27 mouse cellular contexts compared by ENCODE assay signal in genomic region chr14:31809942-31810341, GRCm38 (mm10). TPM values are rescaled to one million over a fixed set of nuclear protein-coding genes. Genes with fewer than 3 reads are reported as not detected.
DNase-seq lines count a peak whose midpoint lies in the region; ATAC-seq and TF ChIP-seq lines count a peak whose summit lies in the region.
"Had no signal": no experiment of that assay in that cellular context is flagged by ENCODE, and none has a peak within 500 bp of the region (broad histone marks: within the 10 kb centered on the region; RNA-seq: fewer than 3 reads in every experiment).

No protein-coding gene starts in this region.

- no peaks in the 10 kb centered on the region for H3K9me3 ChIP-seq in hindbrain, postnatal 0 days (ENCODE audit: low read length)
- no peaks in the 10 kb centered on the region for H3K9me3 ChIP-seq in hindbrain, embryonic 12.5 days (replicated peaks)
- H3K9me3 ChIP-seq in liver, postnatal 0 days (ENCODE audit: low read length): no peaks in the 10 kb centered on the region
- H3K9me3 ChIP-seq in MEL (replicated peaks; ENCODE audit: insufficient read depth, low read length): no peaks in the 10 kb centered on the region
- peaks cover 2% of the 10 kb centered on the region; the same call in 1 of the 2 replicates for H3K9me3 ChIP-seq in forebrain, embryonic 12.5 days
- H3K9me3 ChIP-seq: embryonic facial prominence, embryonic 15.5 days; liver, embryonic 12.5 days had no signal

- H3K27me3 ChIP-seq in hindbrain, postnatal 0 days (ENCODE audit: insufficient read depth, low read length): no peaks in the 10 kb centered on the region
- no peaks in the 10 kb centered on the region for H3K27me3 ChIP-seq in hindbrain, embryonic 12.5 days
- H3K27me3 ChIP-seq in liver, postnatal 0 days (ENCODE audit: insufficient read depth, low read length): no peaks in the 10 kb centered on the region
- no peaks in the 10 kb centered on the region for H3K27me3 ChIP-seq in MEL (ENCODE audit: control insufficient read depth in 1 of 2, insufficient read depth in 2 of 2, low read length in 2 of 2)
- H3K27me3 ChIP-seq in forebrain, embryonic 12.5 days: no peaks in the 10 kb centered on the region
- H3K27me3 ChIP-seq: embryonic facial prominence, embryonic 15.5 days; limb, embryonic 13.5 days; liver, embryonic 12.5 days; neural tube, embryonic 13.5 days had no signal

- TF ChIP-seq EP300 in liver, postnatal 0 days (IDR thresholded peaks at IDR 0.05; ENCODE audit: low read depth): no peak
- no peak for TF ChIP-seq EP300 in MEL (IDR thresholded peaks at IDR 0.05; ENCODE audit: low read depth in 1 of 2, low read length in 2 of 2)

- ATAC-seq in hindbrain, postnatal 0 days: no peak
- ATAC-seq in hindbrain, embryonic 12.5 days (ENCODE audit: low FRiP score): no peak
- no peak for ATAC-seq in liver, postnatal 0 days
- no peak for ATAC-seq in forebrain, embryonic 12.5 days (ENCODE audit: low FRiP score)
- ATAC-seq: forebrain, embryonic 14.5 days; liver, embryonic 12.5 days had no signal

- DNase-seq in hindbrain, postnatal 0 days (ENCODE audit: low spot score): peak; percentile 35
- DNase-seq in liver, postnatal 0 days: no peak
- no peak for DNase-seq in liver
- DNase-seq in 3T3-L1 (ENCODE audit: low read depth, low spot score): peak; percentile 32
- no peak for DNase-seq in MEL (ENCODE audit: low read depth, low spot score)
- DNase-seq in gastrocnemius, postnatal 36 days: no peak
- DNase-seq: adrenal gland, postnatal 25 days; B cell, adult 2 months; cerebellum, adult 18-20 months; cerebellum, postnatal 14 days; gastrocnemius, adult 2 months; heart, postnatal 14 days; kidney, adult 11 months; kidney, postnatal 14 days; lung, adult 18-20 months; lung, postnatal 36 days; right cerebral cortex, postnatal 14 days; thymus, postnatal 4 days had no signal

- H3K9ac ChIP-seq in hindbrain, postnatal 0 days (replicated peaks; ENCODE audit: low read length): no peak overlapping the region
- H3K9ac ChIP-seq in hindbrain, embryonic 12.5 days: no peak overlapping the region
- no peak overlapping the region for H3K9ac ChIP-seq in liver, postnatal 0 days (replicated peaks)
- H3K9ac ChIP-seq in MEL (ENCODE audit: control insufficient read depth, low read depth, low read length, poor library complexity, severe bottlenecking): no peak overlapping the region
- H3K9ac ChIP-seq in forebrain, embryonic 12.5 days: no peak overlapping the region
- H3K9ac ChIP-seq: embryonic facial prominence, embryonic 15.5 days; limb, embryonic 13.5 days; liver, embryonic 12.5 days; neural tube, embryonic 13.5 days had no signal

- H3K36me3 ChIP-seq in hindbrain, postnatal 0 days (ENCODE audit: insufficient read depth, low read length): no peaks in the 10 kb centered on the region
- no peaks in the 10 kb centered on the region for H3K36me3 ChIP-seq in hindbrain, embryonic 12.5 days
- H3K36me3 ChIP-seq in liver, postnatal 0 days (replicated peaks; ENCODE audit: insufficient read depth, low read length): no peaks in the 10 kb centered on the region
- peaks cover 0 to 2% of the 10 kb centered on the region in 2 experiments; a peak in 1 of 4 replicates for H3K36me3 ChIP-seq in MEL (ENCODE audit: control insufficient read depth in 1 of 2, insufficient read depth in 2 of 2, low read length in 2 of 2)
- no peaks in the 10 kb centered on the region; the same call in 1 of the 2 replicates for H3K36me3 ChIP-seq in forebrain, embryonic 12.5 days (replicated peaks)
- H3K36me3 ChIP-seq: embryonic facial prominence, embryonic 15.5 days had no signal

- no peaks in the 10 kb centered on the region for H3K4me1 ChIP-seq in hindbrain, postnatal 0 days (ENCODE audit: insufficient read depth, low read length)
- H3K4me1 ChIP-seq in hindbrain, embryonic 12.5 days: no peaks in the 10 kb centered on the region
- H3K4me1 ChIP-seq in liver, postnatal 0 days (ENCODE audit: insufficient read depth): no peaks in the 10 kb centered on the region
- no peaks in the 10 kb centered on the region for H3K4me1 ChIP-seq in MEL (ENCODE audit: control insufficient read depth in 1 of 2, insufficient read depth in 2 of 2, low read length in 2 of 2)
- H3K4me1 ChIP-seq in forebrain, embryonic 12.5 days: no peaks in the 10 kb centered on the region
- H3K4me1 ChIP-seq: embryonic facial prominence, embryonic 10.5 days; embryonic facial prominence, embryonic 15.5 days; limb, embryonic 13.5 days; neural tube, embryonic 13.5 days had no signal

- TF ChIP-seq POLR2A in MEL (IDR thresholded peaks at IDR 0.05; ENCODE audit: control insufficient read depth in 1 of 2, insufficient read depth in 1 of 2, low read depth in 1 of 2, low read length in 2 of 2, poor library complexity in 1 of 2): no peak

- TF ChIP-seq CTCF in hindbrain, postnatal 0 days (IDR thresholded peaks at IDR 0.05; ENCODE audit: low read depth): peak; percentile 21; the same call in 1 of the 2 replicates
- TF ChIP-seq CTCF in liver, postnatal 0 days (IDR thresholded peaks at IDR 0.05; ENCODE audit: low read depth): 0 out of 2 replicates have a peak, but pooled peaks have one; percentile 8
- no peak; a peak in 1 of 6 replicates for TF ChIP-seq CTCF in MEL (IDR thresholded peaks at IDR 0.05 in 2 of 3, conservative IDR thresholded peaks at IDR 0.05 in 1 of 3; ENCODE audit: control insufficient read depth in 1 of 3, insufficient read depth in 1 of 3, low read depth in 2 of 3, low read length in 3 of 3, poor library complexity in 1 of 3, severe bottlenecking in 1 of 3)

- no peak overlapping the region for H3K4me2 ChIP-seq in hindbrain, postnatal 0 days (ENCODE audit: low read depth, low read length)
- no peak overlapping the region for H3K4me2 ChIP-seq in hindbrain, embryonic 12.5 days (replicated peaks)
- H3K4me2 ChIP-seq in liver, postnatal 0 days (ENCODE audit: low read depth, low read length): no peak overlapping the region
- no peak overlapping the region for H3K4me2 ChIP-seq in forebrain, embryonic 12.5 days
- H3K4me2 ChIP-seq: embryonic facial prominence, embryonic 15.5 days; limb, embryonic 13.5 days; liver, embryonic 12.5 days; midbrain, embryonic 11.5 days; neural tube, embryonic 13.5 days had no signal

- H3K79me2 ChIP-seq in MEL (ENCODE audit: control insufficient read depth, insufficient read depth, low read length, poor library complexity): peaks cover 4% of the 10 kb centered on the region; the same call in 1 of the 2 replicates

- no peak for TF ChIP-seq RAD21 in MEL (IDR thresholded peaks at IDR 0.05; ENCODE audit: low read depth, low read length)

- WGBS in hindbrain, postnatal 0 days: 92% methylated on average over 5 of the region's 5 CpGs
- WGBS in hindbrain, embryonic 12.5 days: 93% methylated on average over 5 of the region's 5 CpGs
- 82% methylated on average over 5 of the region's 5 CpGs for WGBS in liver, postnatal 0 days (ENCODE audit: insufficient replicate concordance)
- WGBS in forebrain, embryonic 12.5 days: 88% methylated on average over 5 of the region's 5 CpGs

- intact Hi-C loops in gastrocnemius, postnatal 36 days (cut with DNase I): no loop called here

- no peak overlapping the region for H3K27ac ChIP-seq in hindbrain, postnatal 0 days
- no peak overlapping the region for H3K27ac ChIP-seq in hindbrain, embryonic 12.5 days
- no peak overlapping the region for H3K27ac ChIP-seq in liver, postnatal 0 days (ENCODE audit: low read depth)
- no peak overlapping the region for H3K27ac ChIP-seq in MEL (ENCODE audit: control insufficient read depth, low read depth, low read length)
- H3K27ac ChIP-seq in forebrain, embryonic 12.5 days: no peak overlapping the region
- H3K27ac ChIP-seq: embryonic facial prominence, embryonic 10.5 days; embryonic facial prominence, embryonic 15.5 days; gastrocnemius, adult 2 months; limb, embryonic 13.5 days; liver, embryonic 12.5 days; neural tube, embryonic 13.5 days had no signal

- H3K4me3 ChIP-seq in hindbrain, postnatal 0 days (ENCODE audit: low read length): no peak overlapping the region
- H3K4me3 ChIP-seq in hindbrain, embryonic 12.5 days: no peak overlapping the region
- no peak overlapping the region for H3K4me3 ChIP-seq in liver, postnatal 0 days (ENCODE audit: low read depth, low read length)
- no peak overlapping the region for H3K4me3 ChIP-seq in MEL (ENCODE audit: control insufficient read depth in 1 of 2, insufficient read depth in 1 of 2, low read depth in 2 of 2, low read length in 2 of 2)
- H3K4me3 ChIP-seq in forebrain, embryonic 12.5 days (replicated peaks): no peak overlapping the region
- H3K4me3 ChIP-seq: embryonic facial prominence, embryonic 10.5 days; embryonic facial prominence, embryonic 15.5 days; gastrocnemius, adult 2 months; limb, embryonic 13.5 days; liver, embryonic 12.5 days; neural tube, embryonic 13.5 days had no signal

TF ChIP-seq in MEL, 35 proteins besides CTCF, POLR2A, EP300 and RAD21:
- TF ChIP-seq MXI1 (IDR thresholded peaks at IDR 0.05; ENCODE audit: low read depth, low read length) (no peak), ZC3H11A (IDR thresholded peaks at IDR 0.05; ENCODE audit: low read depth, low read length) (no peak), USF2 (IDR thresholded peaks at IDR 0.05; ENCODE audit: borderline replicate concordance in 1 of 2, insufficient read depth in 1 of 2, low read depth in 1 of 2, low read length in 2 of 2) (no peak), RCOR1 (IDR thresholded peaks at IDR 0.05; ENCODE audit: low read depth, low read length) (peak; percentile 86), MEF2A (IDR thresholded peaks at IDR 0.05; ENCODE audit: extremely low read depth, insufficient replicate concordance, low read depth, low read length, poor library complexity, severe bottlenecking) (no peak), SIN3A (IDR thresholded peaks at IDR 0.05; ENCODE audit: low read length) (no peak), POLR2AphosphoS5 (IDR thresholded peaks at IDR 0.05; ENCODE audit: borderline replicate concordance, low read depth, low read length) (no peak), UBTF (IDR thresholded peaks at IDR 0.05; ENCODE audit: borderline replicate concordance, insufficient read depth, low read depth, low read length) (no peak)

RNA-seq across cellular contexts. Expression of gene Ankrd28, which starts 20.5 kb away (rescaled TPM):
- 21.9 and 24.9 TPM in 2 replicates for total RNA-seq in hindbrain, postnatal 0 days (2014; rRNA removed)
- 8.1 and 8.5 TPM in 2 replicates for polyA plus RNA-seq in hindbrain, postnatal 0 days (2015; fragmentation: Nextera tagmentation; extraction: Ambion mirVana)
- 12.6 and 14.9 TPM in 2 replicates for polyA plus RNA-seq in hindbrain, embryonic 12.5 days (2016; fragmentation: Nextera tagmentation; extraction: Ambion mirVana)
- polyA plus RNA-seq in liver, postnatal 0 days (2015; fragmentation: Nextera tagmentation; extraction: Ambion mirVana): 3.2 TPM in 2 replicates
- total RNA-seq in MEL (2012; rRNA removed): 32.5 and 33.2 TPM in 2 replicates
- 10 to 100 TPM; 38.8 to 41.2 TPM for polyA plus RNA-seq in MEL (2012; ENCODE audit: insufficient read depth in 1 of 2, insufficient read length in 2 of 2, low read depth in 1 of 2, low replicate concordance in 2 of 2, missing spikeins in 1 of 2)
- 16.4 and 16.7 TPM in 2 replicates for polyA plus RNA-seq in forebrain, embryonic 12.5 days (2016; fragmentation: Nextera tagmentation; extraction: Ambion mirVana)
- 10 to 100 TPM; 36.7 to 49.1 TPM for total RNA-seq in gastrocnemius, postnatal 36 days (2021)

Comparison
In these comparisons a context has a peak if more than half of its experiments do, and no peak if none do; other contexts are left out.
1. DNase-seq: peak in hindbrain, postnatal 0 days (single experiment) and 3T3-L1 (single experiment); none in liver, postnatal 0 days (single experiment), liver (single experiment), MEL (single experiment) and gastrocnemius, postnatal 36 days (0 of 2).
2. CTCF ChIP-seq: peak in hindbrain, postnatal 0 days (single experiment) and liver, postnatal 0 days (single experiment); none in MEL (0 of 3).